Mouse (Mus musculus): ENCODE measurements around the gene Dnmt3a. TPM values are rescaled to one million over a fixed set of nuclear protein-coding genes. Genes with fewer than 3 reads are reported as not detected.

Dnmt3a gene
- total and polyA plus RNA-seq, 3 experiments = 15.9 to 34.4 TPM; not detected in 1

- H3K4me1 ChIP-seq (ENCODE audit: control insufficient read depth in 1 of 2, insufficient read depth in 2 of 2, low read length in 2 of 2) = peaks cover 2 to 13% of the 10 kb centered on the region in 2 experiments; a peak in 3 of 4 replicates
- no peak for DNase-seq (ENCODE audit: low read depth, low spot score)
- no peak overlapping the region for H3K9ac ChIP-seq (ENCODE audit: control insufficient read depth, low read depth, low read length, poor library complexity, severe bottlenecking)
- H3K9me3 ChIP-seq (replicated peaks; ENCODE audit: insufficient read depth, low read length) = no peaks in the 10 kb centered on the region
- no peak overlapping the region for H3K27ac ChIP-seq (ENCODE audit: control insufficient read depth, low read depth, low read length)
- no peaks in the 10 kb centered on the region for H3K79me2 ChIP-seq (ENCODE audit: control insufficient read depth, insufficient read depth, low read length, poor library complexity)
- TF ChIP-seq NELFE (IDR thresholded peaks at IDR 0.05; ENCODE audit: low read depth, low read length) = no peak
- TF ChIP-seq TAL1 (IDR thresholded peaks at IDR 0.05; ENCODE audit: low read length) = no peak
- TF ChIP-seq MAX (IDR thresholded peaks at IDR 0.05; ENCODE audit: low read length) = no peak
- TF ChIP-seq ZNF384 (IDR thresholded peaks at IDR 0.05; ENCODE audit: low read depth, low read length) = no peak
- TF ChIP-seq ZMIZ1 (IDR thresholded peaks at IDR 0.05; ENCODE audit: low read depth, low read length) = no peak
- TF ChIP-seq CTCF (IDR thresholded peaks at IDR 0.05 in 2 of 3, conservative IDR thresholded peaks at IDR 0.05 in 1 of 3; ENCODE audit: control insufficient read depth in 1 of 3, insufficient read depth in 1 of 3, low read depth in 2 of 3, low read length in 3 of 3, poor library complexity in 1 of 3, severe bottlenecking in 1 of 3) = no peak
- TF ChIP-seq ZC3H11A (IDR thresholded peaks at IDR 0.05; ENCODE audit: low read depth, low read length) = no peak
- TF ChIP-seq EP300 (IDR thresholded peaks at IDR 0.05; ENCODE audit: low read depth in 1 of 2, low read length in 2 of 2) = no peak
- no peak for TF ChIP-seq ZKSCAN1 (IDR thresholded peaks at IDR 0.05; ENCODE audit: low read depth, low read length)
- no peak for TF ChIP-seq MEF2A (IDR thresholded peaks at IDR 0.05; ENCODE audit: extremely low read depth, insufficient replicate concordance, low read depth, low read length, poor library complexity, severe bottlenecking)
- TF ChIP-seq TBP (IDR thresholded peaks at IDR 0.05; ENCODE audit: low read depth, low read length) = no peak
- no peak for TF ChIP-seq JUND (IDR thresholded peaks at IDR 0.05; ENCODE audit: low read depth, low read length)
- no peak for TF ChIP-seq USF1 (IDR thresholded peaks at IDR 0.05; ENCODE audit: low read depth, low read length)
- no peak for TF ChIP-seq POLR2AphosphoS2 (IDR thresholded peaks at IDR 0.05; ENCODE audit: low read length)
- TF ChIP-seq CHD2 (IDR thresholded peaks at IDR 0.05; ENCODE audit: low read length) = no peak
- H3K27me3 ChIP-seq (ENCODE audit: control insufficient read depth in 1 of 2, insufficient read depth in 2 of 2, low read length in 2 of 2) = no peaks in the 10 kb centered on the region
- no peak overlapping the region for H3K4me3 ChIP-seq (ENCODE audit: control insufficient read depth in 1 of 2, insufficient read depth in 1 of 2, low read depth in 2 of 2, low read length in 2 of 2)
- H3K36me3 ChIP-seq (ENCODE audit: control insufficient read depth in 1 of 2, insufficient read depth in 2 of 2, low read length in 2 of 2) = peaks cover 0 to 13% of the 10 kb centered on the region in 2 experiments; a peak in 3 of 4 replicates
Measured at GRCm38 (mm10) chr12:3886601-3887000, 80.8 kb downstream of the Dnmt3a start.

- TF ChIP-seq POLR2AphosphoS5 (IDR thresholded peaks at IDR 0.05; ENCODE audit: borderline replicate concordance, low read depth, low read length) (no peak), ZNF384 (IDR thresholded peaks at IDR 0.05; ENCODE audit: low read depth, low read length) (no peak), RCOR1 (IDR thresholded peaks at IDR 0.05; ENCODE audit: low read depth, low read length) (0 out of 2 replicates have a peak, but pooled peaks have one; percentile 11), GATA1 (IDR thresholded peaks at IDR 0.05; ENCODE audit: low read depth, low read length) (peak; percentile 38; the same call in 1 of the 2 replicates), JUND (IDR thresholded peaks at IDR 0.05; ENCODE audit: low read depth, low read length) (no peak), EP300 (IDR thresholded peaks at IDR 0.05; ENCODE audit: low read depth in 1 of 2, low read length in 2 of 2) (peak in 1 of 2 experiments; percentile 37; a peak in 1 of 4 replicates), TAL1 (IDR thresholded peaks at IDR 0.05; ENCODE audit: low read length) (peak; percentile 13; the same call in 1 of the 2 replicates), ZC3H11A (IDR thresholded peaks at IDR 0.05; ENCODE audit: low read depth, low read length) (no peak), MAZ (IDR thresholded peaks at IDR 0.05; ENCODE audit: low read depth, low read length) (no peak), ELF1 (IDR thresholded peaks at IDR 0.05; ENCODE audit: low read depth, low read length) (no peak), POLR2AphosphoS2 (IDR thresholded peaks at IDR 0.05; ENCODE audit: low read length) (no peak), ETS1 (IDR thresholded peaks at IDR 0.05; ENCODE audit: low read depth, low read length) (peak; percentile 70)
- H3K9ac ChIP-seq (ENCODE audit: control insufficient read depth, low read depth, low read length, poor library complexity, severe bottlenecking) = no peak overlapping the region
- H3K27me3 ChIP-seq (ENCODE audit: control insufficient read depth in 1 of 2, insufficient read depth in 2 of 2, low read length in 2 of 2) = no peaks in the 10 kb centered on the region
- peak; percentile 23 for DNase-seq (ENCODE audit: low read depth, low spot score)
- no peak overlapping the region for H3K4me3 ChIP-seq (ENCODE audit: control insufficient read depth in 1 of 2, insufficient read depth in 1 of 2, low read depth in 2 of 2, low read length in 2 of 2)
- H3K79me2 ChIP-seq (ENCODE audit: control insufficient read depth, insufficient read depth, low read length, poor library complexity) = peaks cover 2% of the 10 kb centered on the region; the same call in 1 of the 2 replicates
- H3K27ac ChIP-seq (ENCODE audit: control insufficient read depth, low read depth, low read length) = no peak overlapping the region
- peaks cover 0 to 13% of the 10 kb centered on the region in 2 experiments; a peak in 3 of 4 replicates for H3K36me3 ChIP-seq (ENCODE audit: control insufficient read depth in 1 of 2, insufficient read depth in 2 of 2, low read length in 2 of 2)
- no peaks in the 10 kb centered on the region for H3K9me3 ChIP-seq (replicated peaks; ENCODE audit: insufficient read depth, low read length)
- peaks cover 2 to 18% of the 10 kb centered on the region in 2 experiments; a peak in 3 of 4 replicates for H3K4me1 ChIP-seq (ENCODE audit: control insufficient read depth in 1 of 2, insufficient read depth in 2 of 2, low read length in 2 of 2)
Measured at GRCm38 (mm10) chr12:3887515-3888325, 81.9 kb downstream of the Dnmt3a start.

Measured in MEL (cell line).